Mouse (Mus musculus): ENCODE data around the gene Cdc42ep2.

DNA sequence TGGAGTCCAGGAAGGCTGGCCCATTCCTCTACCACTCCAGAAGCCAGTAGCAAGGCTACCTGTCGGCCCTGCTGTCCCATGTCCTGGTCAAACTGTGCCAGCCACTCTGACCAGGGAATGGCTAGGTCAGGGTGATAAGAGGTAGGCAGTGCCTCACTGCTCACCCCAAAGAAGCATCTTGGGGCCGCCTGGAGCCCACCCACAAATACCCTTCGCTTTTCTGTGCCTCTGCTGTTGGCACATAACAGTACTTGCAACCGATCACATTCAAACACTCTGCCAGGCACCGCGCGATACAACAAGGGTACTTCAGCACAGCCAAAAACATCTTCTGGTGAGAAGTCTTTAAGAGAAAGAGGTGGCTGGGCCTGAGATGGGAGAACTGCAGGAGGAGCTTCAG, 32.4 kb downstream of the Cdc42ep2 start:
- TF ChIP-seq CTCF (IDR thresholded peaks at IDR 0.05; ENCODE audit: control insufficient read depth, insufficient read depth, low read length): no peak
- no peak for TF ChIP-seq POLR2A (IDR thresholded peaks at IDR 0.05; ENCODE audit: borderline replicate concordance, control insufficient read depth, low read depth, low read length)

Data from bone marrow, adult 2 months (tissue).